Mouse (Mus musculus) heart, postnatal 0 days (tissue): ENCODE data around the gene 1810010D01Rik. TPM values are rescaled to one million over a fixed set of nuclear protein-coding genes. Genes with fewer than 3 reads are reported as not detected.

Experiments used
- ATAC-seq: fragments of 200-750 bp; cut with Nextera tagmentation; 2 replicates; pipeline ENCODE4 v1.8.0; 2017; ENCODE audit warnings: low read depth, moderate number of reproducible peaks, moderate library complexity; ENCODE audit not compliant: insufficient read depth
- DNase-seq: peaks from one replicate; pipeline ENCODE4 v3.0.0-alpha.2; 2016; ENCODE audit warnings: low spot score
- H3K27ac ChIP-seq: fragments of 300-500 bp; sonication (generic); 2 replicates; pipeline ENCODE4 v1.5.1; 2014; ENCODE audit warnings: low read depth, mild to moderate bottlenecking
- H3K27me3 ChIP-seq: fragments of 300-500 bp; sonication (generic); 2 replicates; pipeline ENCODE4 v1.6.1; 2014; ENCODE audit warnings: low read length, mixed read lengths; ENCODE audit not compliant: control insufficient read depth, insufficient read depth
- H3K36me3 ChIP-seq: fragments of 300-500 bp; sonication (generic); replicated peaks from 2 replicates; pipeline ENCODE4 v1.6.1; 2014; ENCODE audit warnings: low read length, mixed read lengths; ENCODE audit not compliant: control insufficient read depth, insufficient read depth
- H3K4me1 ChIP-seq: fragments of 300-500 bp; sonication (generic); 2 replicates; pipeline ENCODE4 v1.6.1; 2014; ENCODE audit warnings: antibody characterized with exemption; ENCODE audit not compliant: control insufficient read depth, insufficient read depth
- H3K4me2 ChIP-seq: fragments of 300-500 bp; sonication (generic); 2 replicates; pipeline ENCODE4 v1.6.1; 2014; ENCODE audit warnings: low read depth, mild to moderate bottlenecking, low read length, moderate library complexity
- H3K4me3 ChIP-seq: fragments of 300-500 bp; sonication (generic); 2 replicates; pipeline ENCODE4 v1.5.1; 2014; ENCODE audit warnings: low read depth, low read length
- H3K9ac ChIP-seq: fragments of 300-500 bp; sonication (generic); replicated peaks from 2 replicates; pipeline ENCODE4 v1.6.1; 2014; ENCODE audit warnings: low read depth, low read length, mixed read lengths
- H3K9me3 ChIP-seq: fragments of 300-500 bp; sonication (generic); replicated peaks from 2 replicates; pipeline ENCODE4 v1.6.1; 2016; ENCODE audit warnings: low read length; ENCODE audit not compliant: control insufficient read depth
- CTCF ChIP-seq: IDR thresholded peaks from 2 replicates; pipeline ENCODE4 v1.5.1; 2016; ENCODE audit warnings: antibody characterized with exemption, control low read depth, low read depth
- EP300 ChIP-seq: IDR thresholded peaks from 2 replicates; pipeline ENCODE4 v1.6.1; 2016; ENCODE audit warnings: antibody characterized with exemption, low read depth
- WGBS: fragments of 180-500 bp; shearing (Covaris S2); extraction: QIAGEN DNeasy Blood & Tissue Kit; methylation state at CpG from one replicate; pipeline ENCODE4 v1.1.7; 2014; 5-methylcytosine and 5-hydroxymethylcytosine counted together
- polyA plus RNA-seq: library from polyadenylated mRNA; unstranded; fragments of >200 nt; fragmentation: Nextera tagmentation; extraction: Ambion mirVana; gene quantifications from 2 replicates; pipeline ENCODE4 v1.2.1, GENCODE M21; 2015
- total RNA-seq: library from RNA; depleted of rRNA; stranded (reverse); fragments of >200 nt; gene quantifications from 2 replicates; pipeline ENCODE4 v1.2.3, GENCODE M21; 2014; ENCODE audit warnings: low replicate concordance

1810010D01Rik gene
- total and polyA plus RNA-seq, 2 experiments from 2014 or later = 7.1 TPM; not detected in 1

- no peak overlapping the region for H3K9ac ChIP-seq
- H3K9me3 ChIP-seq = no peaks in the 10 kb centered on the region
- TF ChIP-seq EP300 (no peak), CTCF (no peak)
- ATAC-seq (no peak), DNase-seq (no peak)
- H3K36me3 ChIP-seq = no peaks in the 10 kb centered on the region
- WGBS = 46% methylated on average over 14 of the region's 14 CpGs
- no peak overlapping the region for H3K4me3 ChIP-seq
- H3K27me3 ChIP-seq = no peaks in the 10 kb centered on the region
- H3K4me1 ChIP-seq = peaks cover 14% of the 10 kb centered on the region; the same call in 1 of the 2 replicates
- H3K27ac ChIP-seq = no peak overlapping the region
- no peak overlapping the region for H3K4me2 ChIP-seq
Measured at GRCm38 (mm10) chr7:145211680-145212659, 4.1 kb upstream of the 1810010D01Rik start.

DNA sequence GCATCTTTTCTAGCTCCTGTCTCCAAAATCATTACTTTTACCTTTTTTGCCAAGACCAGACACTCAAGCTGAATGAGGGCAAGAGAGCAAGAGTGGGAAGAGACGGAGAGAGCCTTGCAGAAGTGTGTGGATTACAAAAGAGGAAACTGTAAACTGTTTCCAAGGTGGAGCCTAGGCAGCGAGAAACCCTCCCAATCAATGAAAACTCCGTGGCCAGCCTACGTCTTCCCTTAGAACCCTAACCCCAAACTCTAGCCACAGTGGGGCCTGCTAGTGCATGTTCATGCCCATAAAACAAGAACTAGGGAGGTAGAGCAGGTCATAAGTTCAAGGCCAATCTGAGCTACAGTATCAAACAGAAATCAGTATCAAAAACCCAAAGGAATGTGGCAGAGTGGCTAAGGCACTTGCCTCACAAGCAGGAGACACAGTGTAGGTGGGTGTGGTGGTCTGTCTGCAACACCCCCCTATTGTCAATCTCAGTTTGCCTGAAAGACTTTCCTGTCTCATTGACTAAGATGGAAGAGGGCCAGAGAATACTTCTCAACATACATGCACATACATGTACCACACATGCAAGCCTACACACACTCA, 2.7 kb upstream of the 1810010D01Rik start:
- H3K4me1 ChIP-seq = peaks cover 20% of the 10 kb centered on the region
- no peaks in the 10 kb centered on the region for H3K27me3 ChIP-seq
- WGBS = 88% methylated on average over 4 of the region's 4 CpGs
- H3K27ac ChIP-seq = no peak overlapping the region
- no peak overlapping the region for H3K4me2 ChIP-seq
- ATAC-seq (no peak), DNase-seq (no peak)
- no peak for TF ChIP-seq CTCF
- no peak for TF ChIP-seq EP300
- H3K36me3 ChIP-seq = no peaks in the 10 kb centered on the region
- H3K9ac ChIP-seq = no peak overlapping the region
- H3K9me3 ChIP-seq = no peaks in the 10 kb centered on the region
- H3K4me3 ChIP-seq = no peak overlapping the region

DNA sequence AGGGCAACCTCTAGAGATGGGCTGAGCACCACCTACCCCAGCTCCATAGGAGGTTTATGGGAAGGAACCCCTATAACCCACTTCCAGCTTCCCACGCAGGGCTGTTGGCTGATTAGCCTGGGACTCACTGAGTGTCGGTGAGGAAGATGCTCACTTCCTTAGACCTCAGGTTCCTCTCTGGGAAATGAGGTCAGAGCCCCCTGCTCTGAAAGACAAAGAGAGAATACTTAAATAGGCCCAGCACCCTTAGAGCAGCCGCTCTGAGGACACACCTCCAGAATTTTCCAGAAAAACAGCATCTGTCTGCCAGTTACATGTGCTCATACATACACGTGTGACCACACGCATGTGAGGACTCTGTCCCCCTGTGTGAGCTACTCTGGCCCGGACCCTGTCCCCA, 1.1 kb downstream of the 1810010D01Rik start:
- H3K9me3 ChIP-seq = no peaks in the 10 kb centered on the region
- H3K4me3 ChIP-seq = no peak overlapping the region; the same call in 1 of the 2 replicates
- H3K27me3 ChIP-seq = no peaks in the 10 kb centered on the region
- H3K4me2 ChIP-seq = peak overlapping the region; percentile 48
- ATAC-seq (peak; percentile 8; the same call in 1 of the 2 replicates), DNase-seq (no peak)
- no peak for TF ChIP-seq CTCF
- no peak for TF ChIP-seq EP300
- peak overlapping the region; percentile 62; the same call in 1 of the 2 replicates for H3K9ac ChIP-seq
- H3K27ac ChIP-seq = peak overlapping the region; percentile 88
- peaks cover 19% of the 10 kb centered on the region for H3K4me1 ChIP-seq
- no peaks in the 10 kb centered on the region for H3K36me3 ChIP-seq
- WGBS = 81% methylated on average over 6 of the region's 6 CpGs

DNA sequence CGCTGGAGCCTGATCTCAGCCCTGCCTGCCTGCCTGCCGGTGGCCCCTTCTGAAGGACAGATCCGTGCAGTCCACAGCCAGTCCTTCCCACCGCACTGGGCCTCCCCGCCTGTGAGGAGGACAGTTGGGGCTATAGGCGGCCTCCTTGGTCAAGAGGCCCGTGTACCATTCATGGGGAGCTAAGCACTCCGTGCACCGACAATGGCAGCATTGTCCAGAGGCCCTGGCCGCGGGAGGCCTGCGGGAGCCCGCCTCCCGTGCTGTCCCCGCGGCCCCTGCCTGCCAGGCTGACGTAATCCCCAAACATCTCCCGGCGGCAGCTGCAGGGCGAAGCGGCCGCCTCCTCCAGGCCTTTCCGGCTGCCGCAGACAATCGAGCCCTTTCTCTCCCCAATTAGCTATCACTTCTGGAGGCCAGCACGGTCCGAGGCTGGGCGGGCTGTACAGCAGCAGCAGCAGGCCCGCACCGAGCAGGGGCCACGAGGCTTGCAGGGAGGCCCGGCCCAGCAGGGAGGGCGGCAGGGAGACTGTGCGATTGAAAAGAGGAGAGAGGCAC, 1.8 kb downstream of the 1810010D01Rik start:
- no peaks in the 10 kb centered on the region for H3K9me3 ChIP-seq
- H3K27me3 ChIP-seq = no peaks in the 10 kb centered on the region
- DNase-seq (peak; percentile 84), ATAC-seq (peak; percentile 85)
- peak overlapping the region; percentile 88 for H3K27ac ChIP-seq
- H3K4me2 ChIP-seq = peak overlapping the region; percentile 48
- H3K9ac ChIP-seq = peak overlapping the region; percentile 62
- H3K4me3 ChIP-seq = peak overlapping the region; percentile 0; the same call in 1 of the 2 replicates
- WGBS = 4% methylated on average over 34 of the region's 34 CpGs
- no peaks in the 10 kb centered on the region for H3K36me3 ChIP-seq
- peaks cover 19% of the 10 kb centered on the region for H3K4me1 ChIP-seq
- peak; percentile 20; the same call in 1 of the 2 replicates for TF ChIP-seq CTCF
- 0 out of 2 replicates have a peak, but pooled peaks have one; percentile 21 for TF ChIP-seq EP300

DNA sequence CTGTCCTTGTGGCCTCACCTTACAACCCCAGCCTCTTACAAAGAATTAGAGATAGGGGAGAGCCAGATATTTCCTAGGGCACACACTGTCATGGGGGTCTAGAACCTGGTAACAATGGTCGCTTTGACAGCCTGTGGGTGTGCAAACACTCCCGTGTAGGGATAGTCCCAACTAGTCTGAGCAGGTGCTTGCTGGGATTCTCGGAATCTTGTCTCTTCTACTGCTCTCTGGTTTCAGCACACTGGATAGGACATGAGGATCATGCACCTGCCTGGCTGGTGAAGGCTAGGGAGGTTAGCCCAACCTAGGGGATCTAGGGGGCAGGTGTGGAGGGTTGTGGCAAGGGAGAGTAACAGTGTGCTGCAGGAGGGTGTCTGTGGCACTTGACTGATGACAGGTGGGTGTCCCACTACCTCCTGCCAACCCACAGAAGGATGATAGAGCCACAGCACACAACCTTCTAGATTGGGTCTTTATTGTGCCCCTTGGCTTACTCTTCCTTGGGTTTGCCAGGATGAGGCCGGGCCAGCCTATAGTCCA, 2.5 kb downstream of the 1810010D01Rik start:
- no peaks in the 10 kb centered on the region for H3K27me3 ChIP-seq
- ATAC-seq = no peak
- H3K27ac ChIP-seq = peak overlapping the region; percentile 88
- WGBS = 87% methylated on average over 4 of the region's 4 CpGs
- H3K9ac ChIP-seq = no peak overlapping the region
- H3K9me3 ChIP-seq = no peaks in the 10 kb centered on the region
- no peak for TF ChIP-seq CTCF
- no peak for TF ChIP-seq EP300
- DNase-seq = no peak
- H3K36me3 ChIP-seq = no peaks in the 10 kb centered on the region
- H3K4me2 ChIP-seq = no peak overlapping the region
- peaks cover 19% of the 10 kb centered on the region for H3K4me1 ChIP-seq
- no peak overlapping the region for H3K4me3 ChIP-seq
